Mouse (Mus musculus) myocyte (in vitro differentiated cells): ENCODE data around the gene Kcna5. TPM values are rescaled to one million over a fixed set of nuclear protein-coding genes. Genes with fewer than 3 reads are reported as not detected.

ENCODE experiments used
- H3K27me3 ChIP-seq: one replicate; pipeline ENCODE4 v1.6.1; 2011; ENCODE audit not compliant: control insufficient read depth, insufficient read depth, insufficient read length
- H3K36me3 ChIP-seq: one replicate; pipeline ENCODE4 v1.6.1; 2011; ENCODE audit not compliant: control insufficient read depth, insufficient read depth
- H3K4me2 ChIP-seq: one replicate; pipeline ENCODE4 v1.6.1; 2011; ENCODE audit warnings: low read depth, control low read depth
- H3K4me3 ChIP-seq: one replicate; pipeline ENCODE4 v1.5.1; 2011; ENCODE audit warnings: mild to moderate bottlenecking, control low read depth, moderate library complexity
- H3K79me2 ChIP-seq: one replicate; pipeline ENCODE4 v1.6.1; 2011; ENCODE audit not compliant: control insufficient read depth, insufficient read depth
- H3ac ChIP-seq: one replicate; pipeline ENCODE4 v1.6.1; 2011; ENCODE audit not compliant: control insufficient read depth, insufficient read length
- CEBPB ChIP-seq: IDR thresholded peaks from 2 replicates; pipeline ENCODE4 v1.6.1; 2011; ENCODE audit warnings: mild to moderate bottlenecking, moderate library complexity; ENCODE audit not compliant: poor library complexity, insufficient read depth, severe bottlenecking
- E2F4 ChIP-seq: IDR thresholded peaks from one replicate; pipeline ENCODE4 v1.6.1; 2011; ENCODE audit warnings: mild to moderate bottlenecking, control low read depth, moderate library complexity; ENCODE audit not compliant: insufficient read depth
- MAX ChIP-seq: IDR thresholded peaks from one replicate; pipeline ENCODE4 v1.6.1; 2011; ENCODE audit warnings: low read depth, mild to moderate bottlenecking, control low read depth
- MYOD1 ChIP-seq, 3 experiments: IDR thresholded peaks; one replicate each; pipeline ENCODE4 v1.6.1; 2011; ENCODE audit warnings: control low read depth in 2 of 3, low read depth in 2 of 3, mild to moderate bottlenecking in 2 of 3, moderate library complexity in 1 of 3; ENCODE audit not compliant: insufficient read length in 2 of 3, control insufficient read depth in 1 of 3
- MYOG ChIP-seq, 3 experiments: IDR thresholded peaks; one replicate each; pipeline ENCODE4 v1.6.1; 2011; ENCODE audit warnings: control low read depth in 2 of 3, low read depth in 2 of 3, mild to moderate bottlenecking in 2 of 3; ENCODE audit not compliant: insufficient read length in 2 of 3, control insufficient read depth in 1 of 3, insufficient read depth in 1 of 3
- POLR2A ChIP-seq: IDR thresholded peaks from one replicate; pipeline ENCODE4 v1.6.1; 2011; ENCODE audit warnings: low read depth, mild to moderate bottlenecking, control low read depth, moderate library complexity; ENCODE audit not compliant: insufficient read length
- POLR2AphosphoS2 ChIP-seq: IDR thresholded peaks from one replicate; pipeline ENCODE4 v1.6.1; 2011; ENCODE audit warnings: low read depth, control low read depth; ENCODE audit not compliant: insufficient read length
- REST ChIP-seq: IDR thresholded peaks from one replicate; pipeline ENCODE4 v1.6.1; 2011; ENCODE audit warnings: mild to moderate bottlenecking, control low read depth, moderate library complexity; ENCODE audit not compliant: insufficient read depth, insufficient read length
- SRF ChIP-seq: IDR thresholded peaks from one replicate; pipeline ENCODE4 v1.6.1; 2011; ENCODE audit warnings: low read depth; ENCODE audit not compliant: control insufficient read depth, insufficient read length
- TCF12 ChIP-seq: IDR thresholded peaks from one replicate; pipeline ENCODE4 v1.6.1; 2011; ENCODE audit warnings: mild to moderate bottlenecking, control low read depth; ENCODE audit not compliant: poor library complexity, insufficient read depth, severe bottlenecking
- TCF3 ChIP-seq: IDR thresholded peaks from one replicate; pipeline ENCODE4 v1.6.1; 2011; ENCODE audit warnings: low read depth, control low read depth; ENCODE audit not compliant: insufficient read length
- USF1 ChIP-seq: IDR thresholded peaks from one replicate; pipeline ENCODE4 v1.6.1; 2011; ENCODE audit warnings: low read depth, mild to moderate bottlenecking, control low read depth, moderate library complexity
- polyA plus RNA-seq: library from polyadenylated mRNA; unstranded; fragments of >200 nt; fragmentation: generic; extraction: Trizol; gene quantifications from one replicate; pipeline ENCODE4 v1.2.1, GENCODE M21; 2012; ENCODE audit warnings: missing spikeins

Gene Kcna5
- not detected for polyA plus RNA-seq

GRCm38 (mm10) chr6:126535208-126535910 lies at the start of gene Kcna5:
TSS of gene Kcna5 (minus strand) at chr6:126535412.
- Histone ChIP-seq H3K4me3 (no peak within 1 kb of the TSS), H3K4me2 (no peak within 1 kb of the TSS), H3ac (no peak within 1 kb of the TSS)

GRCm38 (mm10) chr6:126583075-126583474 lies 47.9 kb upstream of the Kcna5 start:
- no peaks in the 10 kb centered on the region for H3K79me2 ChIP-seq
- no peaks in the 10 kb centered on the region for H3K36me3 ChIP-seq
- TF ChIP-seq MYOD1 (IDR thresholded peaks at IDR 0.05; ENCODE audit: control insufficient read depth in 1 of 3, insufficient read length in 2 of 3, low read depth in 2 of 3): no peak
- TF ChIP-seq USF1: no peak
- TF ChIP-seq REST: no peak
- no peak for TF ChIP-seq MYOG (IDR thresholded peaks at IDR 0.05; ENCODE audit: control insufficient read depth in 1 of 3, insufficient read depth in 1 of 3, insufficient read length in 2 of 3, low read depth in 2 of 3)
- TF ChIP-seq POLR2A: no peak
- no peak for TF ChIP-seq MAX
- no peak for TF ChIP-seq E2F4
- TF ChIP-seq TCF12: no peak
- TF ChIP-seq TCF3: no peak
- no peak for TF ChIP-seq SRF
- no peak for TF ChIP-seq CEBPB
- TF ChIP-seq POLR2AphosphoS2: no peak
- H3K4me3 ChIP-seq: no peak overlapping the region
- no peak overlapping the region for H3K4me2 ChIP-seq
- no peak overlapping the region for H3ac ChIP-seq
- no peaks in the 10 kb centered on the region for H3K27me3 ChIP-seq

More at GRCm38 (mm10) chr6:126535208-126535910, at the start of gene Kcna5:
- peaks cover 45% of the 10 kb centered on the region for H3K27me3 ChIP-seq
- H3K79me2 ChIP-seq: no peaks in the 10 kb centered on the region
- TF ChIP-seq E2F4: no peak
- no peak for TF ChIP-seq REST
- TF ChIP-seq MAX: no peak
- TF ChIP-seq MYOD1 (IDR thresholded peaks at IDR 0.05; ENCODE audit: control insufficient read depth in 1 of 3, insufficient read length in 2 of 3, low read depth in 2 of 3): no peak
- TF ChIP-seq TCF3: no peak
- TF ChIP-seq CEBPB: no peak
- TF ChIP-seq MYOG (IDR thresholded peaks at IDR 0.05; ENCODE audit: control insufficient read depth in 1 of 3, insufficient read depth in 1 of 3, insufficient read length in 2 of 3, low read depth in 2 of 3): no peak
- no peak for TF ChIP-seq POLR2A
- TF ChIP-seq USF1: no peak
- no peak for TF ChIP-seq TCF12
- no peak for TF ChIP-seq POLR2AphosphoS2
- no peak for TF ChIP-seq SRF
- H3K36me3 ChIP-seq: no peaks in the 10 kb centered on the region

- H3ac ChIP-seq: no peak overlapping the region
- H3K4me2 ChIP-seq: no peak overlapping the region
- no peaks in the 10 kb centered on the region for H3K27me3 ChIP-seq
- TF ChIP-seq MYOD1 (IDR thresholded peaks at IDR 0.05; ENCODE audit: control insufficient read depth in 1 of 3, insufficient read length in 2 of 3, low read depth in 2 of 3): no peak
- TF ChIP-seq MYOG (IDR thresholded peaks at IDR 0.05; ENCODE audit: control insufficient read depth in 1 of 3, insufficient read depth in 1 of 3, insufficient read length in 2 of 3, low read depth in 2 of 3): no peak
- TF ChIP-seq TCF3: no peak
- TF ChIP-seq MAX: no peak
- TF ChIP-seq CEBPB: no peak
- TF ChIP-seq TCF12: no peak
- TF ChIP-seq REST: no peak
- TF ChIP-seq E2F4: no peak
- TF ChIP-seq SRF: no peak
- TF ChIP-seq POLR2A: no peak
- no peak for TF ChIP-seq USF1
- TF ChIP-seq POLR2AphosphoS2: no peak
- no peak overlapping the region for H3K4me3 ChIP-seq
- no peaks in the 10 kb centered on the region for H3K36me3 ChIP-seq
- H3K79me2 ChIP-seq: no peaks in the 10 kb centered on the region
Measured at GRCm38 (mm10) chr6:126581632-126582031, 46.4 kb upstream of the Kcna5 start.

GRCm38 (mm10) chr6:126580571-126580970 lies 45.4 kb upstream of the Kcna5 start:
- Histone ChIP-seq H3K4me3 (no peak overlapping the region), H3K79me2 (no peaks in the 10 kb centered on the region), H3ac (no peak overlapping the region), H3K27me3 (no peaks in the 10 kb centered on the region), H3K36me3 (no peaks in the 10 kb centered on the region), H3K4me2 (no peak overlapping the region)
- TF ChIP-seq TCF3 (no peak), REST (no peak), CEBPB (no peak), SRF (no peak), MAX (no peak), USF1 (no peak), E2F4 (no peak), POLR2AphosphoS2 (no peak), MYOG (IDR thresholded peaks at IDR 0.05; ENCODE audit: control insufficient read depth in 1 of 3, insufficient read depth in 1 of 3, insufficient read length in 2 of 3, low read depth in 2 of 3) (no peak), POLR2A (no peak), TCF12 (no peak), MYOD1 (IDR thresholded peaks at IDR 0.05; ENCODE audit: control insufficient read depth in 1 of 3, insufficient read length in 2 of 3, low read depth in 2 of 3) (no peak)
